Mouse (Mus musculus): ENCODE measurements around the gene Uvrag. TPM values are rescaled to one million over a fixed set of nuclear protein-coding genes. Genes with fewer than 3 reads are reported as not detected.

Gene Uvrag
- polyA plus RNA-seq, 1 experiment from 2014 or later, result 25.8 TPM

DNA sequence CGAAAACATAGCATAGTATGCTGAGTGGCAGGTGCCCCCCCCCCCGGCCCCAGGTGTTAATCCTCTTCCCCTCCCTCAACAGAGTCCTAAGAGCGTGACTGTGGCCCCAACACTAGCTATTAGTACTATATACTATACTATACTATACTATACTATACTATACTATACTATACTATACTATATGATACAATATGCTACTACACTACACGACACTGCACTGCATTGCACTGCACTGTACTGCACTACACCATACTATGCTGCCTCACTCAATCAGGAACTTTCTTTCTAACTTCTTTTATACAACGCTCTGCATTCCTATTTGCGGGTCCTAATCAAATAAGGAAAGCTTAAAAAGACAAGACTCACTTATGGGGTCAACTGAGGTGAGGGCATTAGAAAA, 224.4 kb downstream of the Uvrag start:
- H3K4me2 ChIP-seq (ENCODE audit: low read length), result no peak overlapping the region
- no peaks in the 10 kb centered on the region for H3K36me3 ChIP-seq (ENCODE audit: control insufficient read depth, insufficient read depth, low read length)
- H3K9me3 ChIP-seq (ENCODE audit: control insufficient read depth, low read length), result no peaks in the 10 kb centered on the region
- ATAC-seq (replicated peaks; ENCODE audit: low FRiP score, low TSS enrichment, low read depth) (no peak), DNase-seq (ENCODE audit: low spot score) (no peak)
- WGBS, result 84% methylated on average over 6 of the region's 6 CpGs
- H3K4me3 ChIP-seq (ENCODE audit: low read depth, low read length), result no peak overlapping the region
- H3K27me3 ChIP-seq (replicated peaks; ENCODE audit: control insufficient read depth, insufficient read depth, low read length), result no peaks in the 10 kb centered on the region
- H3K9ac ChIP-seq (ENCODE audit: low read length), result no peak overlapping the region
- no peak overlapping the region for H3K27ac ChIP-seq (ENCODE audit: low read depth)
- peaks cover 5% of the 10 kb centered on the region; the same call in 1 of the 2 replicates for H3K4me1 ChIP-seq (replicated peaks; ENCODE audit: control insufficient read depth, insufficient read depth, low read length)

DNA sequence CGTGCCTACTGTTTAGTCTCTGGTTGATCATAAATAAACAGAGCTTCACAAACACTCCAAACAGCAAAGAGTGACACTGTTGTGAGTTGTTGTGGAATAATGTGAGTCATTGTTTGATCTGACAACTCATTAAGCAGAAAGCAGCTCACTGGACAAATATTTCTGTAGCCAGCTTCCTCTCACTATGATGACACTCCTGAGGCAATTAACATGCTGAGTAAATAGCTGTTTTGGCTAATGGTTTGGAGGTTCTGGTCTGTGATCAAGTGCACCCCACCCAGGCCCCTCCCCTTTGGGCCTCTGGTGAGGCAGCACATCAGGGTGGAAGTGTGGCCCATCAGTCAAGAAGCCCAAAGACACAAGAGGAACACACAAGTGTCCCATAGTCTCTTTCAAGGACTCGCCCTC, 228.0 kb downstream of the Uvrag start:
- WGBS, result 59% methylated on average over 2 of the region's 2 CpGs
- Histone ChIP-seq H3K9me3 (ENCODE audit: control insufficient read depth, low read length) (no peaks in the 10 kb centered on the region), H3K4me2 (ENCODE audit: low read length) (no peak overlapping the region)

DNA sequence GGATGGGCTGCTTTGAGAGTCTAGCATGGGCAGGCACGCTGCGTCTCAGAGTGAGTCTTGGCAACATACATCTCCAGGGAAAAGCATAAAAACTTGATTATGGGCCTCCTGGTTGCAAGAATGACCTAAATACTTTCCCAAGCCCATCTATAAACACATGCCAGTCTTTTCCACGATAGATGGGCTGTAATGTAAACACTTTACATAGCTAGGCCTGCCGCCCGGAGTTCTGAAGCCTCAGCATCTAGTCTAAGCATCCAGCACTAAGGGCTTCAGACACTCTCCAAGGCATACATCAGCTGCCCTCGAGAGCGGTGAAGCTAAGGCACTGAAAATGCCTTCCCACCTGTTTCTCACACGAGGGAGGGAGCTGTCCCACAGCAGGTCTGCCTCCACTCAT, 229.7 kb downstream of the Uvrag start:
- Histone ChIP-seq H3K27me3 (replicated peaks; ENCODE audit: control insufficient read depth, insufficient read depth, low read length) (no peaks in the 10 kb centered on the region), H3K9me3 (ENCODE audit: control insufficient read depth, low read length) (no peaks in the 10 kb centered on the region), H3K4me3 (ENCODE audit: low read depth, low read length) (no peak overlapping the region), H3K4me2 (ENCODE audit: low read length) (no peak overlapping the region), H3K9ac (ENCODE audit: low read length) (no peak overlapping the region), H3K4me1 (replicated peaks; ENCODE audit: control insufficient read depth, insufficient read depth, low read length) (peaks cover 10% of the 10 kb centered on the region; the same call in 1 of the 2 replicates), H3K27ac (ENCODE audit: low read depth) (peak overlapping the region; percentile 24; the same call in 1 of the 2 replicates), H3K36me3 (ENCODE audit: control insufficient read depth, insufficient read depth, low read length) (no peaks in the 10 kb centered on the region)
- WGBS, result 26% methylated on average over 8 of the region's 8 CpGs
- peak; percentile 40; the same call in 1 of the 2 replicates for ATAC-seq (replicated peaks; ENCODE audit: low FRiP score, low TSS enrichment, low read depth)
- DNase-seq (ENCODE audit: low spot score), result no peak

More for the DNA sequence above, 228.0 kb downstream of the Uvrag start:
- no peaks in the 10 kb centered on the region for H3K27me3 ChIP-seq (replicated peaks; ENCODE audit: control insufficient read depth, insufficient read depth, low read length)
- no peak overlapping the region for H3K27ac ChIP-seq (ENCODE audit: low read depth)
- peaks cover 14% of the 10 kb centered on the region; the same call in 1 of the 2 replicates for H3K4me1 ChIP-seq (replicated peaks; ENCODE audit: control insufficient read depth, insufficient read depth, low read length)
- DNase-seq (ENCODE audit: low spot score), result no peak
- no peaks in the 10 kb centered on the region for H3K36me3 ChIP-seq (ENCODE audit: control insufficient read depth, insufficient read depth, low read length)
- H3K4me3 ChIP-seq (ENCODE audit: low read depth, low read length), result no peak overlapping the region
- no peak for ATAC-seq (replicated peaks; ENCODE audit: low FRiP score, low TSS enrichment, low read depth)
- no peak overlapping the region for H3K9ac ChIP-seq (ENCODE audit: low read length)

DNA sequence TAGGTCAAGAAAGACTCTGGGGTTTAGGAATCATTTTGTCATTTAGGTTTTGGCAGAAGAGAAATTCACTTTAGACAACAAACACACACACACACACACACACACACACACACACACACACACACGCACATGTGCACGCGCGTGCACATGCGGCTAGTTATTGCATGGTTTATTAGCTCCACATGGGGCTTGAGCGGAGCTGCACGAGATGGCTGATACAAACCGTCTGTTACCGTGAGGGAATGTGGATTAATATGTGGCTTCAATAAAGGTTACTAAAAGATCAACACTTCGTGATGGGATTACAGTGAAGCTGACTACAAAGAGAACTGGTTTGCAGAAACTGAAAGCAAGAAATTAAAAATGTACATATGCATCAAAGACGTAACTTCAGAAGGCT, 230.2 kb downstream of the Uvrag start:
- DNase-seq (ENCODE audit: low spot score), result no peak
- H3K27ac ChIP-seq (ENCODE audit: low read depth), result peak overlapping the region; percentile 24; the same call in 1 of the 2 replicates
- no peaks in the 10 kb centered on the region for H3K9me3 ChIP-seq (ENCODE audit: control insufficient read depth, low read length)
- H3K36me3 ChIP-seq (ENCODE audit: control insufficient read depth, insufficient read depth, low read length), result no peaks in the 10 kb centered on the region
- H3K4me2 ChIP-seq (ENCODE audit: low read length), result no peak overlapping the region
- ATAC-seq (replicated peaks; ENCODE audit: low FRiP score, low TSS enrichment, low read depth), result no peak
- WGBS, result 48% methylated on average over 11 of the region's 11 CpGs
- no peak overlapping the region for H3K4me3 ChIP-seq (ENCODE audit: low read depth, low read length)
- H3K9ac ChIP-seq (ENCODE audit: low read length), result no peak overlapping the region
- H3K4me1 ChIP-seq (replicated peaks; ENCODE audit: control insufficient read depth, insufficient read depth, low read length), result peaks cover 10% of the 10 kb centered on the region; the same call in 1 of the 2 replicates
- no peaks in the 10 kb centered on the region for H3K27me3 ChIP-seq (replicated peaks; ENCODE audit: control insufficient read depth, insufficient read depth, low read length)

DNA sequence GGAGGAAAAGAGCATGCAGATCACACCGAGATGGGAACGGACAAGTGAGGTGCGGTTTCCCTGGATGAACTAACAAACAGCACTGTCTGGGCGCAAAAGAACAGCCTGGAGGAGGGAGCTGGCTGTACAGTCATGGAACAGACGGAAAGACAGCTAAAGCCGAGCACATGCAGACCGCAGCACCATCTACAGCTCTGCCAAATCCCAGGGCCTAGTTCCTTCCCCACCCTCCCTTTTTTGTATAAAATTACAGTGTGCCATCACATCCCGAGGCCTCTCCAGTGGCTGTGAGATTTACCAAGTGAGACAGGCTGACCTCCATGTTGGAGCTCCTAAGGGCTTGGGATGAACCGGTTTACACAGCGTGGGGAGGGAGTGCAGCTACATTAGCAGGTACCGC, 230.8 kb downstream of the Uvrag start:
- H3K4me3 ChIP-seq (ENCODE audit: low read depth, low read length), result no peak overlapping the region
- no peak overlapping the region for H3K4me2 ChIP-seq (ENCODE audit: low read length)
- no peak for DNase-seq (ENCODE audit: low spot score)
- H3K27me3 ChIP-seq (replicated peaks; ENCODE audit: control insufficient read depth, insufficient read depth, low read length), result no peaks in the 10 kb centered on the region
- ATAC-seq (replicated peaks; ENCODE audit: low FRiP score, low TSS enrichment, low read depth), result no peak
- no peak overlapping the region for H3K9ac ChIP-seq (ENCODE audit: low read length)
- H3K4me1 ChIP-seq (replicated peaks; ENCODE audit: control insufficient read depth, insufficient read depth, low read length), result peaks cover 14% of the 10 kb centered on the region
- WGBS, result 65% methylated on average over 11 of the region's 11 CpGs
- no peaks in the 10 kb centered on the region for H3K9me3 ChIP-seq (ENCODE audit: control insufficient read depth, low read length)
- H3K36me3 ChIP-seq (ENCODE audit: control insufficient read depth, insufficient read depth, low read length), result no peaks in the 10 kb centered on the region
- no peak overlapping the region for H3K27ac ChIP-seq (ENCODE audit: low read depth)

DNA sequence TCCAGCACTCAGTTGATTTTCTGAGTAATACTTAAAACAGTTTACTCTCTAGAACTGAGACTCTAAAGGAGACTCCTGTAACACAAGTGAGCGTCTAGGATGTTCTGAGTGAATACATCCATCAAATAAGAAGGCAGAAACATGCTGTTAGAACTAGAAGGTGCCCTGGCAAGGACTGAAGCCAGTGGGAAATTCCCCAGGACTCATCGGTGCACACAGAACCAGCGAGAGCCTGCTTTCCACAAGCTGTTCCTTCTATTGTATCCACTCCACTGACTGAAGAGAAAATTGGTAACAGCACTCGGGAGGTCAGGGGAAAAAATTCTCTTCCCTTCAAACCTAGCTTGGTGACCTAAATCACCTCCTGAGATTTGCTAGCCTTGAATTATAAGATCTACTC, 233.5 kb downstream of the Uvrag start:
- 57% methylated on average over 4 of the region's 4 CpGs for WGBS
- Histone ChIP-seq H3K9me3 (ENCODE audit: control insufficient read depth, low read length) (no peaks in the 10 kb centered on the region), H3K4me2 (ENCODE audit: low read length) (no peak overlapping the region), H3K9ac (ENCODE audit: low read length) (no peak overlapping the region), H3K27me3 (replicated peaks; ENCODE audit: control insufficient read depth, insufficient read depth, low read length) (no peaks in the 10 kb centered on the region), H3K4me1 (replicated peaks; ENCODE audit: control insufficient read depth, insufficient read depth, low read length) (peaks cover 38% of the 10 kb centered on the region), H3K4me3 (ENCODE audit: low read depth, low read length) (no peak overlapping the region), H3K36me3 (ENCODE audit: control insufficient read depth, insufficient read depth, low read length) (no peaks in the 10 kb centered on the region), H3K27ac (ENCODE audit: low read depth) (no peak overlapping the region)
- ATAC-seq (replicated peaks; ENCODE audit: low FRiP score, low TSS enrichment, low read depth), result no peak
- DNase-seq (ENCODE audit: low spot score), result no peak

DNA sequence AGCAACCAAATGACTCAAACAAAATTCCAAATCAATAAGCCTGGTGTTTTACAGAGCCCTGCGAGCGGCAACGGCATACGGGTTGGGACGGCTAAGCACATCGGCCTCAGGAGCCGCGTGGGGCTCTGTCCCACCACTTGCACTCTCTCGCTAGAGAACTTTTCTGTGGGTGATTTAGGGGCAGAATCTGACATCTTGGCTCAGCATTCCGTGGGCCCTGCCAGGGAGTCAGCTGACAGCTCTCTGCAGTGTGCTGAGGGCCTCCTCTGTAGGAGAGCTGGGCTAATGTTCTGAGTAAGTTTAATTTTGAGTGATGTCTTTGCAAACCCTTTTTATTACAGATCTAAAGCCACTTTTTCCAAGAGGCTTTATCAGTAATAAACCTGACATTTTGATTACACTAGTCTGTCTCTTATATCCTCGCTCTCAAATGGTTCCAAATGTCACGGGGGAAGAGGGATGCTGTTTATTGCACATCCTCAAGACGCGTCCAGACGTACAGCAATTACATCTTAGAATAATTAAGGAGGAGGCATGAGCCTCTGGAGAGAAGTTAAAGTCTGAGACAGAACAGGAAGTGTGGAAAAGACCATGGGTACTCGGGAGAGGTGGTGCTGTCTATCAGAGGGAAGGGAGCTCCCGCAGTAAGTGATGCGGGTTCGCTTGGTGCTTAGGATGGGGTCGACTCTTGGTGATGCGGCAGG, 236.1 kb downstream of the Uvrag start:
- no peak overlapping the region for H3K4me2 ChIP-seq (ENCODE audit: low read length)
- DNase-seq (ENCODE audit: low spot score), result no peak
- H3K9me3 ChIP-seq (ENCODE audit: control insufficient read depth, low read length), result no peaks in the 10 kb centered on the region

DNA sequence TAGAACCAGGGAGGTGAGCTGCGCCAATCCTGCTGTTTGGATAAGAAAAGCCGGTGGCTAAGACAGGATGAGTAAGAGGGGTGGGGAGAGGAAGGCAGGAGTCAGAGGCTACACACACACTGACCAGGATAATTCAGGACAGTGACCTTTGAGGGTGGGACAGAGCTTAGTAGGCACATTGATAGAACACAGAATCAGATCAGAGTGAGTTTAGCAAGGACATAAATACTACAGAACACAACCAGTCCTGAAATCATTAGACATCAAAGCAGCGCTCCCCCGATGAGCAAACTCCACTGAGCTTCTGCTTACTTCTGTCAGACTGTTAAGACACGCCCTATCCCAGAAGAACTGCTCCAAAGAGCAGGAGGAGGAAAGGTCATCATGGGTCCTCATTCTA, 237.1 kb downstream of the Uvrag start:
- Histone ChIP-seq H3K27me3 (replicated peaks; ENCODE audit: control insufficient read depth, insufficient read depth, low read length) (no peaks in the 10 kb centered on the region), H3K27ac (ENCODE audit: low read depth) (no peak overlapping the region), H3K9ac (ENCODE audit: low read length) (no peak overlapping the region), H3K4me3 (ENCODE audit: low read depth, low read length) (no peak overlapping the region), H3K36me3 (ENCODE audit: control insufficient read depth, insufficient read depth, low read length) (no peaks in the 10 kb centered on the region), H3K4me2 (ENCODE audit: low read length) (no peak overlapping the region), H3K9me3 (ENCODE audit: control insufficient read depth, low read length) (no peaks in the 10 kb centered on the region), H3K4me1 (replicated peaks; ENCODE audit: control insufficient read depth, insufficient read depth, low read length) (peaks cover 41% of the 10 kb centered on the region)
- ATAC-seq (replicated peaks; ENCODE audit: low FRiP score, low TSS enrichment, low read depth) (no peak), DNase-seq (ENCODE audit: low spot score) (no peak)
- WGBS, result 22% methylated on average over 5 of the region's 5 CpGs

More for the DNA sequence above, 236.1 kb downstream of the Uvrag start:
- Histone ChIP-seq H3K9ac (ENCODE audit: low read length) (no peak overlapping the region), H3K4me3 (ENCODE audit: low read depth, low read length) (no peak overlapping the region), H3K27me3 (replicated peaks; ENCODE audit: control insufficient read depth, insufficient read depth, low read length) (no peaks in the 10 kb centered on the region), H3K4me1 (replicated peaks; ENCODE audit: control insufficient read depth, insufficient read depth, low read length) (peaks cover 34% of the 10 kb centered on the region), H3K36me3 (ENCODE audit: control insufficient read depth, insufficient read depth, low read length) (no peaks in the 10 kb centered on the region), H3K27ac (ENCODE audit: low read depth) (no peak overlapping the region)
- ATAC-seq (replicated peaks; ENCODE audit: low FRiP score, low TSS enrichment, low read depth), result 0 out of 2 replicates have a peak, but pooled peaks have one; percentile 17
- WGBS, result 45% methylated on average over 21 of the region's 21 CpGs

DNA sequence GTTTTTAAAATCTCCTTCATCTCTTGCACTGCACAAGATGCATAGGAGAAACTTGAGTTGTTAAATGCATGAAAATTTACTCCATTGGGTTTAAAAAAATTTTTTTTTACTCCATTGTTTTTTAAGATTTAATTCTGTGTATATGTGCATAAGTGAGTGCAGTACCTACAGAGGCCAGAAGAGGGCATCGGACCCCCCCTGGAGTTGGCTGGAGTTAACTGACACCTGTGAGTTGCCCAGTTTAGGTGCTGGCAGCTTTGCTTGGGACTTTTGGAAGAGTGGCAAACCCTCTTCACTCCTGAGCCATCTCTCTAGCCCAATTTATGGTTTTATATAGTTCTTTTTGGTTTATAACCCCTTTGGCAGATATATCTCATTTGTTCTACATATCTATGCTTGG, 239.8 kb downstream of the Uvrag start:
- no peaks in the 10 kb centered on the region for H3K27me3 ChIP-seq (replicated peaks; ENCODE audit: control insufficient read depth, insufficient read depth, low read length)
- no peaks in the 10 kb centered on the region for H3K36me3 ChIP-seq (ENCODE audit: control insufficient read depth, insufficient read depth, low read length)
- H3K4me3 ChIP-seq (ENCODE audit: low read depth, low read length), result no peak overlapping the region
- DNase-seq (ENCODE audit: low spot score) (no peak), ATAC-seq (replicated peaks; ENCODE audit: low FRiP score, low TSS enrichment, low read depth) (no peak)
- H3K9ac ChIP-seq (ENCODE audit: low read length), result no peak overlapping the region
- H3K4me1 ChIP-seq (replicated peaks; ENCODE audit: control insufficient read depth, insufficient read depth, low read length), result peaks cover 66% of the 10 kb centered on the region
- no peak overlapping the region for H3K27ac ChIP-seq (ENCODE audit: low read depth)
- H3K4me2 ChIP-seq (ENCODE audit: low read length), result no peak overlapping the region
- no peaks in the 10 kb centered on the region for H3K9me3 ChIP-seq (ENCODE audit: control insufficient read depth, low read length)
- 97% methylated on average over 1 of the region's 1 CpGs for WGBS

All from intestine, embryonic 14.5 days (tissue).